Mouse (Mus musculus) erythroblast, embryonic 14.5 days (primary cell): ENCODE data around the gene 2410015M20Rik. TPM values are rescaled to one million over a fixed set of nuclear protein-coding genes. Genes with fewer than 3 reads are reported as not detected.
"Not testable (repeated sequence)": the region's sequence is repeated elsewhere in the genome, so short reads cannot be mapped to it uniquely, and the experiment has no call there.

Source experiments
- H3K27me3 ChIP-seq: 2 replicates; pipeline ENCODE4 v1.6.1; 2012; ENCODE audit warnings: inconsistent platforms; ENCODE audit not compliant: control insufficient read depth
- H3K36me3 ChIP-seq: 2 replicates; pipeline ENCODE4 v1.6.1; 2012; ENCODE audit warnings: mild to moderate bottlenecking, inconsistent platforms; ENCODE audit not compliant: control insufficient read depth
- H3K4me1 ChIP-seq: 2 replicates; pipeline ENCODE4 v1.6.1; 2012; ENCODE audit warnings: inconsistent platforms; ENCODE audit not compliant: control insufficient read depth
- H3K4me3 ChIP-seq: replicated peaks from 2 replicates; pipeline ENCODE3; 2012; ENCODE audit warnings: moderate library complexity, mild to moderate bottlenecking, inconsistent platforms
- H3K9me3 ChIP-seq: 2 replicates; pipeline ENCODE4 v1.6.1; 2012; ENCODE audit warnings: low read length, inconsistent platforms, mixed read lengths; ENCODE audit not compliant: control insufficient read depth
- GATA1 ChIP-seq: IDR thresholded peaks from 2 replicates; pipeline ENCODE4 v1.6.1; 2012; ENCODE audit warnings: low read length, inconsistent platforms, mixed read lengths
- TAL1 ChIP-seq: IDR thresholded peaks from 3 replicates; pipeline ENCODE4 v1.6.1; 2012; ENCODE audit warnings: low read length, inconsistent platforms, mixed read lengths
- polyA plus RNA-seq: library from polyadenylated mRNA; stranded (reverse); fragments of >175 nt; gene quantifications from 2 replicates; pipeline ENCODE4 v1.2.3, GENCODE M21; 2012

The 2410015M20Rik gene
- polyA plus RNA-seq, 1 experiment = 21.4 TPM

DNA sequence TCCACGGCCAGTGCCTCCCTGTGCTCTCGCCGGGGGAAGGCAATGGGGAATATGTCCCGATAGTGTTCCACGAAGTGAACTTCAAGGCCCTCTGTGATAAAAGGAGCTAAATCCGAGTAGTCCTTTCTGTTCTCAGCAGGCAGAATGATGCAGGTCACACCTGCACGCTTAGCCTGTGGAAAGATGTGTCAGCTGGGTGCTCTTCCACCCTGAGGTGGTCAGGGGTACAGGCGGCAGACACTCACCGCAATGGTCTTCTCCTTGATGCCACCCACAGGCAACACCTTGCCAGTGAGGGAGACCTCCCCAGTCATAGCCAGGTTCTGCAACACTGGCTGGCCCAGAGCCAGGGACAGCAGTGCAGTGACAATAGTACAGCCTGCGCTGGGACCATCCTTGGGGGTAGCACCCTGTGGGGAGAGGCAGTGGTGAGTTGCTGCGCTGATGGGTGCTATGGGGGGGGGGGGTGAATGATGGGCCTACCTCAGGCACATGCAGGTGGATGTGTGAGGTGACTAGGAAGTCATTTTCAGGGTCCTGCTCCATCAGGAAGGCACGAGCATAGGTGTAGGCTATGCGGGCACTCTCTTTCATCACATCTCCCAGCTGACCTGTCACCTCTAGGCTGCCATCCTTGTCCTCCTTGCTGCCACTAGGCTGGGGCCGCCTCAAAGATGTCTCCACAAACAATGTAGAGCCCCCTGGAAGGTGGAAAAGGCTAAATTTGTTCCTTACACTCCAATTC, 5.0 kb upstream of the 2410015M20Rik start:
- Histone ChIP-seq H3K4me1 (peaks cover 66% of the 10 kb centered on the region), H3K27me3 (no peaks in the 10 kb centered on the region), H3K4me3 (peak overlapping the region; percentile 77), H3K36me3 (peaks cover 60% of the 10 kb centered on the region), H3K9me3 (no peaks in the 10 kb centered on the region)
- no peak for TF ChIP-seq TAL1
- TF ChIP-seq GATA1 = no peak

DNA sequence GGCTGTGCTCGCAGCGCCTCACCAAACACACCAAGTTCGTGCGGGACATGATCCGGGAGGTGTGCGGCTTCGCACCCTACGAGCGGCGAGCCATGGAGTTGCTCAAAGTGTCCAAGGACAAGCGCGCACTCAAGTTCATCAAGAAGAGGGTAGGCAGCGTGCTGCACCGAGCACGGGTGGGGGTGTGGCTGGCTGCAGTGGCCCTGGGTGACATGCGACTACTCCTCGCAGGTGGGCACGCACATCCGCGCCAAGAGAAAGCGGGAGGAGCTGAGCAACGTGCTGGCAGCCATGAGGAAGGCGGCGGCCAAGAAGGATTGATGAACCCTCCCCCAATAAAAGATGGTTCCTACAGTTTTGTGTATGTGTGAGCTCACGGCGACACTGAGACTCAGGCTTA, 4.3 kb upstream of the 2410015M20Rik start:
- Histone ChIP-seq H3K4me3 (peak overlapping the region; percentile 77), H3K4me1 (peaks cover 70% of the 10 kb centered on the region), H3K36me3 (peaks cover 54% of the 10 kb centered on the region)
- not testable (repeated sequence) for H3K9me3 ChIP-seq, H3K27me3 ChIP-seq

DNA sequence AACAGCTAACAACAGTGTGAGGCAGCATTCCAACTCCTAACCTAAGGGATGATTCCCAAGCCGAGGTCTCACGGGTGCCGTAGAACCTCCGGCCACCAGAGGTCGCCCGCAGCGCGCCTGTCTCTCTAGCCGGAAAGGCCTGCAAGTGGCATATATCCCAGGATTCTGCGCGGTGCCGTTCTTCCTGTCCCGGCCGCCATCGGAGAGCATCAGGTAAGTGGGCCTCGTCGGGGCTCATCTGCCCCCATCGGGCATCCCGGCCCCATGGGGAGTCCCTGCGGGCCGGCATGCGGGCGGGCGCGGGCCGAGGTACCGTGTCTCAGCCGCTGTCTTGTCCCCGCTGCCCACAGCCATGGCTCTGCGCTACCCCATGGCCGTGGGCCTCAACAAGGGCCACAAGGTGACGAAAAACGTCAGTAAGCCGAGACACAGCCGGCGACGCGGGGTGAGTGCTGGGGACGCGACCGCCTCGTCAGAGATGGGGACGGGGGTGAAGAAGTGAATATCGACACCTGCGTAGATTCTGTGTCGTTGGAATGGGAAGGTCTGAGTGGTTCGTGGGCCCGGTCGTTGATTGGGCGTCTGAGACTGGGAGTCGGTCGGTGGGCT, 3.8 kb upstream of the 2410015M20Rik start, which contains the start of gene Rpl36:
Rpl36 (plus strand) TSS at position 181 of the 609 bp plus-strand sequence.
- peaks cover 76% of the 10 kb centered on the region for H3K4me1 ChIP-seq
- TF ChIP-seq GATA1 (no peak), TAL1 (no peak)

DNA sequence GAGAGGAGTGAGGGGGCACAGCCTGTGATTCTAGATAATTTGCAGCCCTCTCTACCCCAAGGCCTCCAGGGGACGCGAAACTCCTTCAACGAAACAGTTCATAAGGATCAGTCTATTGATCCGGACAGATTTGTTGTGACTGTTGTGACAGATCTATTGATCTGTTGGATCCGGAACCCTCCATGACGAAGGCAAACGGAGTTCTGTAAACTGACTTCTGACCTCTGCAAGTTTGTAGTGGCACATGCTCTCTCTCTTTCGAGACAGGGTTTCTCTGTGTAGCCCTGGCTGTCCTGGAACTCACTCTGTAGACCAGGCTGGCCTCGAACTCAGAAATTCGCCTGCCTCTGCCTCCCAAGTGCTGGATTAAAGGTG, 3.0 kb upstream of the 2410015M20Rik start:
- H3K36me3 ChIP-seq = peaks cover 53% of the 10 kb centered on the region
- not testable (repeated sequence) for H3K27me3 ChIP-seq, H3K9me3 ChIP-seq
- peak overlapping the region; percentile 50 for H3K4me3 ChIP-seq
- peaks cover 84% of the 10 kb centered on the region for H3K4me1 ChIP-seq

More for the DNA sequence above, 3.8 kb upstream of the 2410015M20Rik start, which contains the start of gene Rpl36:
- Histone ChIP-seq H3K4me3 (peak within 1 kb of the TSS; percentile 77), H3K36me3 (peaks cover 53% of the 10 kb centered on the region), H3K9me3 (no peaks in the 10 kb centered on the region), H3K27me3 (no peaks in the 10 kb centered on the region)

DNA sequence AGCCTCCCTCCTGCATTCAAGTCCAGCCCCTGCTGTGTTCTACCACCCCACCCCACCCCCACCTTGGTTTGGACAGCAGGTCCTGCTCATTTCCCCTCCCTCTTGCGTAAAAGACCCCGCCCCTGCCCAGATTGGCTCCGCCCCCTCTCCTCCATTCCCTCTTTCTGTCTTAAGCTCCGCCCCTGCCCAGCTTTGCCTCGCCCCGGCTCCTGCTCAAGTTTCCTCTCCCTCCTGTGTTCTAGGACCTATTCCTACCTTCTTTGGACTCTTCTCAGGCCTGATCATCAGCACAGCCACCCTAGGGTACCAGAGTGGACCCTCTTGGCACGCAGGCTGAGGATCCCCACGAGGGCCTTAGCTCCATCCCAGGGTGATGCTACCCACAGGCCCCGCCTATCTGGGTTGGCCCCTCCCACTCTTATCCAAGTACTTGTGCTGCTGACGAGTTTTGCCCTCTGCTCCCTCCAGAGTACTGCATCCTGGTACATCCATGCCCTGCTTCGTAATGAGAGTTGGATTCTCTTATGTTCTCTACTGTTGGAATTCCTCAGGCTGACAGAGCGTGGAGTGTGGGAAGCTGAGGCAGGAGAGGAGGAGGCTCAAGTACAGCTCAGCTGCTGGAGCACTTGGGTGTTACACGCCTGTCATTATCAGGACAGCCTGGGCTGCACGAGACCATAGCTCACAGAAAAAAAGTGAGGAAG, 2.4 kb upstream of the 2410015M20Rik start:
- H3K4me1 ChIP-seq = peaks cover 85% of the 10 kb centered on the region
- TF ChIP-seq GATA1 (no peak), TAL1 (no peak)
- no peaks in the 10 kb centered on the region for H3K9me3 ChIP-seq
- peak overlapping the region; percentile 50 for H3K4me3 ChIP-seq
- no peaks in the 10 kb centered on the region for H3K27me3 ChIP-seq
- H3K36me3 ChIP-seq = peaks cover 53% of the 10 kb centered on the region

DNA sequence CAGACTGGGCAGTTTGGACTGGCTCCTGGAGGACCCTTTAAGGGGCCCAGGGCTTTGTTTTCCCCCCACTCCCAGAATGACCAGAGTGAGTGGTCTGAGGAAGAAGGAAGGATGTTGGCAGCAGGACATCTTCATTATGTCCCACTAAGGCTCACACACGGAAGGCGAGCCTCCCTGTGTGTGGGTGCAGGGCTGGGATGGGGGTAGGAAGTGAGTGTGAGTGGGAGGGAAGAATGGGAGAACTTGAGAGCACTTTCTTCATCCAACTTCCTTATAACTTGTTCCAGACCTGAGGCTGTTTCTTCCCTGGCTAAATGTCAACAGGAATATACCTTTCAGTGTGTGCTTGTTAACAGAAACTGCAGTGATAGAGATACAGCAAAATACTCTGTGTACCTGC, 1.8 kb upstream of the 2410015M20Rik start:
- Histone ChIP-seq H3K36me3 (peaks cover 53% of the 10 kb centered on the region), H3K27me3 (no peaks in the 10 kb centered on the region), H3K4me3 (peak overlapping the region; percentile 50), H3K4me1 (peaks cover 82% of the 10 kb centered on the region), H3K9me3 (no peaks in the 10 kb centered on the region)
- TF ChIP-seq GATA1 = no peak
- no peak for TF ChIP-seq TAL1

DNA sequence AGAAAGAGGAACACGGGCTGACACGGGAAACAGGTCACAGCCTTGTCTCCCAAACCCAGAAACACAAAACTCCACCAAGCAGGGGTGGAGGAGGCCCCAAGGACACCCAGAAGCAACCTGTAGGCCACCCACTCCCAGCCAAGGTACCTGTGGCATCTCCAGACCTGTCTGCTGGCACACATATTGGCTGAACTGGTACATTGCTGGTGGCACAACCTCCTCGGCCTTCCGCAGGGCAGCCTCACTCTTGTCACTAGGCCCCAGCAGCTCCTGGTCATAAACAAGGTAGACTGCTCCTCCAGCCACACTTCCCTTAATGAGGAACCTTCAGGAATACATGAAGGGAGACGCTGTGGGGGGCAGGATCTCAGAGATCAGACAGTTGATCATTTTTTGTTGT, 872 bp downstream of the 2410015M20Rik start:
- no peaks in the 10 kb centered on the region for H3K9me3 ChIP-seq
- no peaks in the 10 kb centered on the region for H3K27me3 ChIP-seq
- H3K4me3 ChIP-seq = peak overlapping the region; percentile 80
- H3K36me3 ChIP-seq = peaks cover 54% of the 10 kb centered on the region
- peaks cover 57% of the 10 kb centered on the region for H3K4me1 ChIP-seq
- TF ChIP-seq TAL1 (no peak), GATA1 (no peak)

DNA sequence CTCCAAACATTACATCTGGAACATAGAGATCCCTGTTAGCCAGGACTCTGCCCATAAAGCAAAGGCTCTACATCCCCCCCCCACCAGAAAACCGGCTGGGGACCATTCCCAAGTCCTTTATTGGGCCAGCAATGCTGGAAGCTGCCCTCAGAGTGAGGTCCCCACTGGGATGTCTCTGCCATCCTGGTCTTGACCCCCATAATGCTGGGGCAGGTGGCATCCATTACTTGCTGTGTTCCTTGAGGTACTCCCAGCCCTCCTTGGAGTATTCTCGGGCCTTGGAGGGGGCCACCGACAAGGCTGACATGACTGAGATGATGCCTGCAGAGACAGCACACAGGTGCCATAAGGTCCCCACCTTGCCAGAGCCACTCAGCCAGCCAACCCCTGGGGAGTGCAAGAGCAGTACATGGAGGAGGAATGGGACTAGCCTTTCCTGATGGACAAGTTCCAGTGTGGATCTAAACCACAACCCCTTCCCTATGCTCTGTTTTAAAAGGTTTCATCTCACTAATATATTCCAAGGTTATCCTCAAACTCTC, 2.0 kb downstream of the 2410015M20Rik start:
- Histone ChIP-seq H3K27me3 (no peaks in the 10 kb centered on the region), H3K36me3 (peaks cover 65% of the 10 kb centered on the region), H3K4me3 (no peak overlapping the region), H3K4me1 (peaks cover 48% of the 10 kb centered on the region), H3K9me3 (no peaks in the 10 kb centered on the region)
- TF ChIP-seq TAL1 = no peak
- TF ChIP-seq GATA1 = no peak

DNA sequence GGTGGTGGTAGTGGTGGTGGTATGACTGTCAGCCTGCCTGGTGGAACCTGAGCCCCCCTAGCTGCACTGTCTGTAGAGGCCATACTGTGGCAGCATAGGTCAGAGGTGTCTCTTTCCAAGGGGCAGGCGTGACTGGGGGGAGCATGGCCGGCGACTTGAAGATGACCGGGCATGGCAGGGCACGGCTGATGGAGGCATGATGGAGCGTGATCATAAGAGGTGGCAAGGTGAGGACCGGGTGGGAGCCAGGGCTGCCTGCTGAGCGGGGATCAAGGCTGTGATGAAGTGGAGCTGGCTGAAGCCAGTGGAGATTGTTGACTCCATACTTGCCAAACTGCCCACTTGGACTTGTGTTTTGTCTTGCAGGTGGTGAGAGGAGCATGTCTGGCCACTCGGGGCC, 4.1 kb downstream of the 2410015M20Rik start:
- no peak overlapping the region for H3K4me3 ChIP-seq
- no peak for TF ChIP-seq TAL1
- no peak for TF ChIP-seq GATA1
- H3K27me3 ChIP-seq = no peaks in the 10 kb centered on the region

More for the DNA sequence above, 4.1 kb downstream of the 2410015M20Rik start:
- H3K36me3 ChIP-seq = peaks cover 84% of the 10 kb centered on the region
- peaks cover 26% of the 10 kb centered on the region for H3K4me1 ChIP-seq
- H3K9me3 ChIP-seq = no peaks in the 10 kb centered on the region
